Mouse (Mus musculus) brain, adult 2 months (tissue): ENCODE results near the gene Lbh.
A peak's percentile ranks its signal among the peaks of the same experiment; 100 is the strongest.

Experiments
- DNase-seq: peaks from one replicate; pipeline ENCODE4 v3.0.0; 2011; ENCODE audit warnings: low read depth, low spot score

Gene Lbh

DNA sequence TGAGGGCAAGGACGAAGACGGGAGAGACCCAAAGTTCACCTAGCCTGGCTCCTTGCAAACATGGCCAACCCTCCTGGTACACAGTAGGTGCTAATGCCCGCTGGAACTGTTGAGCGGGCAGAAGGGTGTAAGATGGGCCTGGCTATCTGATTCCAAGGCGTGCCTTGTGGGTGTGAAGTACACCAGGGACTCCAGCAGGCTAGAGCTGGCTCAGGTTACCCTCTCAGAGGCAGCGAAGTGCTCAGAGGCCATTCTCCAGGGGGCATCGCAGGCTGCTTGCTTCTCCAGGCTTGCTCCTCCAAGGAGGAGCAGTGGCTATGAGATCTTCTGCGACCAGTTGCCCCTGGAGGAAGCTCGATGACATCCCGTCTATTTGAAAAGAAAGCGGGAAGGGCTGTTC lies 6.8 kb upstream of the Lbh start:
- DNase-seq = no peak

- no peak for DNase-seq
These were observed 6.4 kb upstream of the Lbh start for GRCm38 (mm10) chr17:72911751-72912150.

DNA sequence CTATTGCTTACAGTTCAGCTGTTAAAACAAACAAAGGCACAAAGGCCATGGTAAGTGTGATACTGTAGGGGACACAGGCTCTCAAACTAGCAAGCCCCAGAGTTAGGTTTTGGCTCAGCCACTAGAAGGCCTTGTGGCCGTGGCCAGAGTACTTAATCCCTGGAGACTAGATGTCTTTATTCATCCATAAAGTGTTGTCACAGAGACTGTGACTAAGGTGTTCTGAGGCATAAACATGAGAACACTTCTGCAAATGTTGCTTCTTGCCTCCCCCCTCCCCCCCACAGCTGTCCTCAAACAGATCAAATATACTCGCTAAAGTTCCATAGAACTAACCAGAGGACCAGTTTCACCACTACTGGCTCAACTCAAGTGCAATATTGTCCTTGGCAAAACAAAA lies 4.0 kb upstream of the Lbh start:
- DNase-seq = no peak

DNA sequence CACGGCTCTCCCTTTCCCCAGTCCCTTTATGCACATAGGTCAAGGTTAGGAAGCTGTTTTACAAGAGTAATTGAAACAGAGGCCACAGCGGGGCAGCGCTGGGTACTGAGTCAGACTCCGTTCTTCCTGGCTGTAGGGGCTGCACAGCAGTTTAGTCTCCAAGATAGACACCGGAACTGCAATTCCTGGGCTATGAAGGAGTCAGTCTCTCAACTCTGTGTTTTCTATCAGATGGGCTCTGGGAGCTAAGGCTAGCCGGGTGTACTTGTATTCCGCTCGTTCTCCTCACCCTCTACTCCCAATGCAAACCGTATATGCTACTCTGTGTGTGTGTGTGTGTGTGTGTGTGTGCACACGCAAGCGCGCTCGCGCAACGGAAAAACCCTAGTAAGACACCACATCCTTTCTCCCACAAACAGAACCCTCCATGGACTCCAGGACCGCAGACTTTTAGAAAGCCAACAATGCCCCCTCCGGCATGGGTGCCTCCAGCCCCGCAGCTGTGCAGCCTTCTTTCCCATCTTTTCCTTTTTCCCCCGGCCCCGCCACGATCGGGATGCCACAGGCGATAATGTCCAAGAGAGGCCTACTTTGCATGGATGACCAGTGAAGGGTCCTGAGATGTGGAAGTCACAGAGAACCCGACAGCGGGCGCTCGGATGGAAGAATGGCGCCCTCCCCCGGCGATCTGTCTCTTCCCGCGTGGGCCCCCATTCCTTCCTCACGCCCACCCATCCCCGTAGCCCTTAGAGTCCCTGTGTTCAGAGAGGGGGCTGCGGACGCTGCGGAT lies 669 bp upstream of the Lbh start:
- peak; percentile 83 for DNase-seq

- peak; percentile 53 for DNase-seq
These were observed 751 bp downstream of the Lbh start for GRCm38 (mm10) chr17:72918571-72919541.

- DNase-seq = no peak
These were observed 1.5 kb downstream of the Lbh start for GRCm38 (mm10) chr17:72919641-72920040.

DNA sequence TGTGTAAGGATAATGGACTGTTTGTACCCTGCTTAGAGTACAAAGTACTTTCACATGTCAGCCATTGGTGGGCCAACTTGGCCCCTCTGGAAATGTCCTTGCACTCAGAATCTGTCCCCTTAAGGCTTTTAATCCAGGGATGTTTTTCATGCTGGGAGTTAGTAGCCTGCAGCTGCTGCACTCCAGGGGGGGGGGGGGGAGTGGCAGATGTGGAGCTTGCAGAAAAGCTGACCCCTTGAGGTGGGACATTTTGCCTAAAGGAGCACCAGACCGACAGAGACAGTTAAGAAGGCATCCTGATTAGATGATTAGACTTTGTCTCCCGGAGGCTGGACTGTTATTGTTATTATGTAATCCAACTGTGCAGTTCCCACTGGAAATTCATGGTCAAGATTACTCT lies 2.3 kb downstream of the Lbh start:
- DNase-seq = no peak

DNA sequence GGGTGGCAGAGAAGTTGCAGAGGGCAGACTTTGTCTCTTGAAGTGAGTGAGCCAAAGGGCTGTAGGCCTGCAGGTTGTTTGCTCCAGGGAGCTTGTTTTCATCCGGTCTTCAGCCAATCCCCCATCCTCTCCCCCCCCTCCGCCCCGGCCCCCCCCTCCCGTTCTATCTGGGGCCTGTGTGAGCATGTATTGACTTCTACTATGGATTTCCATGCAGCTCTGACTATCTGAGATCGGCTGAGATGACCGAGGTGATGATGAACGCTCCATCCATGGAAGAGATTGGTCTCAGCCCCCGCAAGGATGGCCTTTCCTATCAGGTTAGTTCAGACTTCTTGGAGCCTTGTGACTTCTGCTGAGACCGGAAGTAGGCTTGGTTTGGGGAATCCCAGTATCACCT lies 2.9 kb downstream of the Lbh start:
- no peak for DNase-seq

DNA sequence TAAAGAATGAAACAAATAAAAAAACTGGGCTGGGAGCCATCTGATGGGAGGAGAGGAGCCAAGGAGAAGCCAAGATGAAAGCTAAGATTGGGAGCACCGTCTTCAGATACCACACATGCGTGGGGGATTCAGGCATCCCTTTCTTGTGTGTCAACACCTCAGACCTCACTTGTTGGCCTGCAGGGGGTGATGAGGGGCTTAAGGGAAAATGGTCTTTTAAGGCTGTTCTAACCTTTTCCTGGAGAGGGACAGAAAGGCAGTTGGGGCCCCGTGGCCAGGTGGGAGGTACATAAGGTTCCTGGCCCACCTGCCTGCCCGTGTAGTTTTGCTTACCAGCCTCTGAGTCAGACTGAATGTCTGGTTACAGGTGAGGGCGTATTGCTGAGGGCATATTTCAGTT lies 4.1 kb downstream of the Lbh start:
- no peak for DNase-seq

DNA sequence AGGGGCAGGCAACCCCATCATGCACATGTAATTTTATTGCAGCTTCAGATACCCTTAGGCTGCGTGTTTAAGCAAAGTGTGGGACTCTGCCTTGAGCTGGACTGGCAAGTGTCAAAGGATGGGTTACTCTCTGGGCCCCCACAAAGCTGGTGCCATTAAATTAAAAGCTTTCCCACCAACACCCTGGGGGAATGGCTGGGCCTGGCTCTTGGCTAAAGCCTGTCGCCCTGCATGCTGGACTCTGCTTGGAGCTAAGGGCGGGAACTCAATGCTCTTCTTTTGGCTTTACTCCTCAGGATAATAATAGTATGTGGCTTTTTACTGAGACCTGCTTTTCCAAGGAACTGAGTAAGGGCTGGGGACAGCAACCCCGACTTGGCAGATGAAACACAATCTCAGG lies 5.2 kb downstream of the Lbh start:
- no peak for DNase-seq

GRCm38 (mm10) chr17:72924295-72924694 lies 6.2 kb downstream of the Lbh start:
- DNase-seq = peak; percentile 87

- peak; percentile 37 for DNase-seq
These were observed 7.0 kb downstream of the Lbh start for GRCm38 (mm10) chr17:72925111-72925510.

GRCm38 (mm10) chr17:72925804-72926617 lies 7.9 kb downstream of the Lbh start:
- peak; percentile 96 for DNase-seq

DNA sequence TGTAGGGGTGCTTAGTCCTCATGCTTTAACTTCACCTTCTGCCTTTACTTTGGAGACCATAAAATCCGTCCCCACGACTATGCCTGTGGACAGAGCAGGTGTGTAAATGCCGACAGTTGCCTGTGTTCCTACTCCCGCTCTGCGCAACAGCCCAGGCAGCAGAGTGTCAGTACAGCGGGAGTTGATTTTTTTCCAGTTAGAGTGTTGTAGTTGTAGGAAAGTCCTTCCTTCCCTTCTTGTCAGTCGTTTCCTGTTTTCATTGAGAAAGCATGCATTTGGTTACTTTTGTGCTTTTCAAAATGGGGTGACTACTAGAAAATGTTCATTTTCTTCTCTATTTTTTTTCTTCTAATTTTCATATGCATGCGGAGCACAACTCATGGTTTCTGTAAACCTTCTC lies 8.9 kb downstream of the Lbh start:
- no peak for DNase-seq

DNA sequence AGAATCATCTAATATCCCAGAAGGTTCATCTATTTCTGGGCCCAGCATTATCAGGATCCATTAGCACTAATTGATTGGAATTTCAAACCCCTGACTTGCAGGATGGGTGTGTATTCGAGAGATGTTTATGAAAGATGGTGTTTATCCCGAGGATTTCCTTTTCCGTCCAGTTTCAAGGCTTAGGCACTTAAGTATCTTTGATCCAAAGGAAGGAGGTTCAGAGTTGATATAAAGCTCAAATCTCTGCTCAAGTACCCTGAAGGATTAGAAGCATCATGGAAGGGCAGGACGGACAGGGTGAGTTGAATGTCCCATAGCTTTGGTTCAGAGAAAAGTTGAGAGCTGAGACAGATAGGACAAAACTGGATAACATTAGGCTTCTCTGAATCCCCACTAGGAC lies 15.0 kb downstream of the Lbh start:
- no peak for DNase-seq

DNA sequence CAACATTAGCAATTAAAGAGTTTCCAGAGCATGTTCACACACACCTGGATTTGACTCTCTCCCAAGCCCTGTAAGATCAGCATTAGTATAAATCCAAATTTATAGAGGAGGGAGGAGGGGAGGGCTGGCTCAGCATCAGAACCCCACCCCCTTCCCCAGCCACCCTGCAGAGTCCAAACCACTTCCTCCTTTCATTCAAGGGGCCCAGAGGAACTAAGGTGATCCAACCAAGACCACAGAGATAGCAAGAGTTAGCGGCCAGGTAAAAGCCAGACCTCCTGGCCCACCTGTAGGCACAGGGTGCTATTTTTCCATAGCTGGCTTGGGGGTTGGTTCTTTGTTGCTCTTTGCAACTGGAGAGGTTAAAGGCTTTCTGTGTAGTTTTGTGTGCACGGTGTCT lies 16.0 kb downstream of the Lbh start:
- DNase-seq = no peak

DNA sequence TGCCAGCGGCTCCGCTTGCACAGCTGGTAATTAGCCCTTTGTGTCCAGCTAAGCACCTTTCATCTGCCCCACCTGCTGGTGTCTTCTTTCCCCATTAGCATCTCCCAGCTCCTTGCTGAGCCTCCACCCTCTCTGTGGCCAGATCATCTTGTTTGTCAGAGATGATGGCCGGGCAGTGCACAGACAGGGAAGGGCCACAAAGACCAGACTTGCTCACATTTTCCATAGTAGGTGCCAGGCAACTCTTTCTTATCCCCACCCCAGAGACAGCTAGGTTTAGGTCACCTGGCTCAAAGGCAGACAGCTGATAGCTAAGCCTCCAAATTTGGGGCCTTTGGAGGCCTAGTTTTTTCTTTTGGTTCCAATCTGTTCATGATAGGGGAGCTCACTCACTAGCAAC lies 16.5 kb downstream of the Lbh start:
- no peak for DNase-seq

- DNase-seq = no peak
These were observed 17.8 kb downstream of the Lbh start for GRCm38 (mm10) chr17:72935921-72936320.

DNA sequence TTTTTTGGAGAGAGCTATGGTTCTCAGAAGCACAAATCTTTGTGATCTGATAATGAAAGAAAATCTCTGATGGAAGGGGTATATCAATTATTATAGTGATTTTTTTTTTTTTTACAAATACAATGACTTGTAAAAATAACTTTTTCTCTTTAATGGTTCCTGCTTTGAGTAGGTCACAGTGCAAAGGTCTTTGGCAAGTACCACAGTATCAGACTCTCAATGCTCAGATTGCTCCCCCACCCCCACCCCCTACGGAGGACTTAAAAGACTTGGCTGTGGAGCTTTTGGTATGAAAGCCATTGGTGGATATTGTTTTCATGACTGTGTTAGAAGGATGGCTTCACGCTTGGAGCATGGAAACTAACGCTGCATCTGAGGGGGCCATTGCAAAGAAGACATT lies 18.2 kb downstream of the Lbh start:
- no peak for DNase-seq

DNA sequence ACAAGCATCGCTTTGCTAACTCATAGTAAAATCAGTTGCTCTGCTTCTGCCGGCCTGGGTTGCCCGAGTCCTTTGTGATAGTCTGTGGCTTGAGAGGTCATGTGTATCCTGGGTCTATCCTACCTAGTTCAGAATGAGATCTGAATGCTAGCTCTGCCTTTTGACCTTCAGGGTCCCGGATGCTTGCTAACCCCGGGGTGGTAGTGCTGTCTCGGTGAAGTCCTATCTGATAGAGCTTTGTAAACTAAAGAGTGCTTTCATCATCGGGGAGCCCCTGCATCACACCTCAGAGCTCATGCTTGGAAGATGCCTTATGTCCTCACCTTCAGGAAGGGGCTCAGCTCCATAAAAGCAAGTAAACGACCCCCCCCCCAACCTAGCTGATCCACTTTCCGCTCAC lies 19.1 kb downstream of the Lbh start:
- no peak for DNase-seq

GRCm38 (mm10) chr17:72938026-72938795 lies 20.1 kb downstream of the Lbh start:
- no peak for DNase-seq
